Mouse (Mus musculus) small intestine, adult 2 months (tissue): Measurements from ENCODE around the gene Sema4b.

Source experiments
- CTCF ChIP-seq: fragments of 200-500 bp; IDR thresholded peaks from 2 replicates; pipeline ENCODE4 v1.5.1; 2012; ENCODE audit warnings: low read depth, mild to moderate bottlenecking, control low read depth, inconsistent platforms, low read length, moderate library complexity, mixed read lengths; ENCODE audit not compliant: insufficient replicate concordance, insufficient read length; ENCODE audit errors: extremely low read depth
- POLR2A ChIP-seq: fragments of 200-500 bp; IDR thresholded peaks from 2 replicates; pipeline ENCODE4 v1.6.1; 2012; ENCODE audit warnings: low read depth, mild to moderate bottlenecking, control low read depth, inconsistent platforms, low read length, moderate library complexity

GRCm38 (mm10) chr7:80197371-80197770 is 10.7 kb downstream of the Sema4b start:
- TF ChIP-seq CTCF: no peak; the same call in 1 of the 2 replicates
- no peak for TF ChIP-seq POLR2A
